Mouse (Mus musculus): Measurements from ENCODE around the gene Usp35. TPM values are rescaled to one million over a fixed set of nuclear protein-coding genes. Genes with fewer than 3 reads are reported as not detected.

The Usp35 gene
- polyA plus RNA-seq, 1 experiment, result 9.1 TPM

- no peak overlapping the region for H3K9ac ChIP-seq (ENCODE audit: low read depth, poor library complexity, severe bottlenecking)
- TF ChIP-seq POLR2A (IDR thresholded peaks at IDR 0.05; ENCODE audit: insufficient read depth, low read length) (no peak), EP300 (IDR thresholded peaks at IDR 0.05; ENCODE audit: insufficient read depth, low read depth, low read length) (no peak), CTCF (IDR thresholded peaks at IDR 0.05; ENCODE audit: low read depth, low read length) (peak; percentile 39)
- H3K27me3 ChIP-seq (ENCODE audit: control insufficient read depth, insufficient read depth, low read length, poor library complexity, severe bottlenecking), result no peaks in the 10 kb centered on the region
- H3K9me3 ChIP-seq (replicated peaks; ENCODE audit: control insufficient read depth, insufficient read depth, low read length, poor library complexity, severe bottlenecking), result no peaks in the 10 kb centered on the region
- H3K27ac ChIP-seq (ENCODE audit: insufficient read depth, low read length), result no peak overlapping the region
- H3K36me3 ChIP-seq (ENCODE audit: control insufficient read depth, insufficient read depth, low read length, poor library complexity, severe bottlenecking), result no peaks in the 10 kb centered on the region
- no peaks in the 10 kb centered on the region for H3K4me1 ChIP-seq (ENCODE audit: control insufficient read depth, insufficient read depth, low read length)
- no peak overlapping the region for H3K4me3 ChIP-seq (ENCODE audit: low read depth, low read length)
Measured at GRCm38 (mm10) chr7:97297466-97297865, 34.4 kb downstream of the Usp35 start.

DNA sequence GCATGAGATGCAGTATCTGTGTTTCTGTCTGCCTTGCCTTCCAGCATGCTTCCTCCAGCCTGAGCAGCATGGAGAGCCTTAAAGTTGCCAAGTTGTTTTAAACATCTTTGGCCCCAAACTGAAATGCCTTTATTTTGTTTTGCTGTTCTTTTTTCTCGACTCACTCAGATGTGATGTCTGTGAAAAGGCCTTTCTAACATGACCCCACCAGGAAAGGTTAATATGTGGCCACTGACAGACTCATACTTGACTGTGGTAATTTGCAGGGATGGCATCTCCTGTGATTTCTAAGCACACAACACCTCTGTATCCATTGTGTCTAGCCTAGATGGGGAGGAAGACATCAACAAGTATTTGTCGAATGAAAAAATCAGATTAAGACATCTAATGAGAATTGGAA, 34.8 kb downstream of the Usp35 start:
- TF ChIP-seq POLR2A (IDR thresholded peaks at IDR 0.05; ENCODE audit: insufficient read depth, low read length) (no peak), CTCF (IDR thresholded peaks at IDR 0.05; ENCODE audit: low read depth, low read length) (no peak), EP300 (IDR thresholded peaks at IDR 0.05; ENCODE audit: insufficient read depth, low read depth, low read length) (no peak)
- Histone ChIP-seq H3K9me3 (replicated peaks; ENCODE audit: control insufficient read depth, insufficient read depth, low read length, poor library complexity, severe bottlenecking) (no peaks in the 10 kb centered on the region), H3K36me3 (ENCODE audit: control insufficient read depth, insufficient read depth, low read length, poor library complexity, severe bottlenecking) (no peaks in the 10 kb centered on the region), H3K9ac (ENCODE audit: low read depth, poor library complexity, severe bottlenecking) (no peak overlapping the region), H3K4me1 (ENCODE audit: control insufficient read depth, insufficient read depth, low read length) (no peaks in the 10 kb centered on the region), H3K27me3 (ENCODE audit: control insufficient read depth, insufficient read depth, low read length, poor library complexity, severe bottlenecking) (no peaks in the 10 kb centered on the region), H3K4me3 (ENCODE audit: low read depth, low read length) (no peak overlapping the region), H3K27ac (ENCODE audit: insufficient read depth, low read length) (no peak overlapping the region)

DNA sequence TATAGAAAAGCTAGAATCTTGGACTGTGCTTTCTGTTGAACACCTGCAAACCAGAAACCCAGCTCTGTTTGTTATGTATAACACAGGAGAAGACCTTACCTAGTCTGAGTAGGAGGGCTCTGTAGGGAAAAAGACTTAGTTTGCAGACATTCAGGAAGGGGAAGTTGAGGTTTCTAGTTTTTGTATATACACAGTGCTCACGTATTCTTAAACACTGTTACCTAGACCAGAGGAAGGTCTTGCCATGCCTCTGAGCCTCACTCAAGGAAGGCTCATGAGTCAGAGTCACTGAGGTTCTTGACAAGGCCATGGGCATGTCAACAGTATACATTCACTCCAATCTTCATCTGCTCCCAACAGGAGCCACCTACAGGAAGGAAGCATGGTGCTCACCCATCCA, 60.8 kb downstream of the Usp35 start:
- no peak for TF ChIP-seq CTCF (IDR thresholded peaks at IDR 0.05; ENCODE audit: low read depth, low read length)
- TF ChIP-seq POLR2A (IDR thresholded peaks at IDR 0.05; ENCODE audit: insufficient read depth, low read length), result no peak
- TF ChIP-seq EP300 (IDR thresholded peaks at IDR 0.05; ENCODE audit: insufficient read depth, low read depth, low read length), result no peak
- no peak overlapping the region for H3K9ac ChIP-seq (ENCODE audit: low read depth, poor library complexity, severe bottlenecking)
- no peaks in the 10 kb centered on the region for H3K27me3 ChIP-seq (ENCODE audit: control insufficient read depth, insufficient read depth, low read length, poor library complexity, severe bottlenecking)
- H3K27ac ChIP-seq (ENCODE audit: insufficient read depth, low read length), result no peak overlapping the region
- no peaks in the 10 kb centered on the region for H3K4me1 ChIP-seq (ENCODE audit: control insufficient read depth, insufficient read depth, low read length)
- H3K4me3 ChIP-seq (ENCODE audit: low read depth, low read length), result no peak overlapping the region
- H3K9me3 ChIP-seq (replicated peaks; ENCODE audit: control insufficient read depth, insufficient read depth, low read length, poor library complexity, severe bottlenecking), result no peaks in the 10 kb centered on the region
- H3K36me3 ChIP-seq (ENCODE audit: control insufficient read depth, insufficient read depth, low read length, poor library complexity, severe bottlenecking), result no peaks in the 10 kb centered on the region

GRCm38 (mm10) chr7:97270367-97270766, 61.5 kb downstream of the Usp35 start:
- no peak overlapping the region for H3K27ac ChIP-seq (ENCODE audit: insufficient read depth, low read length)
- H3K9ac ChIP-seq (ENCODE audit: low read depth, poor library complexity, severe bottlenecking), result no peak overlapping the region
- no peaks in the 10 kb centered on the region for H3K36me3 ChIP-seq (ENCODE audit: control insufficient read depth, insufficient read depth, low read length, poor library complexity, severe bottlenecking)
- TF ChIP-seq CTCF (IDR thresholded peaks at IDR 0.05; ENCODE audit: low read depth, low read length) (no peak), EP300 (IDR thresholded peaks at IDR 0.05; ENCODE audit: insufficient read depth, low read depth, low read length) (no peak), POLR2A (IDR thresholded peaks at IDR 0.05; ENCODE audit: insufficient read depth, low read length) (no peak)
- H3K4me3 ChIP-seq (ENCODE audit: low read depth, low read length), result no peak overlapping the region
- no peaks in the 10 kb centered on the region for H3K27me3 ChIP-seq (ENCODE audit: control insufficient read depth, insufficient read depth, low read length, poor library complexity, severe bottlenecking)
- no peaks in the 10 kb centered on the region for H3K9me3 ChIP-seq (replicated peaks; ENCODE audit: control insufficient read depth, insufficient read depth, low read length, poor library complexity, severe bottlenecking)
- no peaks in the 10 kb centered on the region for H3K4me1 ChIP-seq (ENCODE audit: control insufficient read depth, insufficient read depth, low read length)

DNA sequence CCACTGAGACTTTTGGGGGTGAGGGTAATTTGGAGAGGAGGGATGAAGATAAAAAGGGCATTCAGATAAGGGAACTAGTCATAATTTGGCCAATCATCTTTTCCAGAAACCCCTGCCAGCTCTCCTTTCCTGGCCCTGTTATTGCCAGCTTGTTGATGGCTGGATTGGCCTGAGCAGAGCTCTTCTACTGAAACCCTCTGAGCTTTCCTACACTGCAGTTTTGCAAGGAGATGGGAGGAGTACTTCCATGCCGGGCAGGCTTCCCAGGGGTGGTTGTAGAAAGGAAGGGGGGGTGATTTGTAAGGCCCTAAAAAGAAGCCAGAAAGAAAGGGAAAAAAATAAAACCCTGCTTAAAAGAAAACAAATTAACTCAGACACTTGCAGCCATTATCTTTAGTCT, 69.3 kb downstream of the Usp35 start:
- no peak for TF ChIP-seq CTCF (IDR thresholded peaks at IDR 0.05; ENCODE audit: low read depth, low read length)
- no peak for TF ChIP-seq POLR2A (IDR thresholded peaks at IDR 0.05; ENCODE audit: insufficient read depth, low read length)
- no peak for TF ChIP-seq EP300 (IDR thresholded peaks at IDR 0.05; ENCODE audit: insufficient read depth, low read depth, low read length)
- H3K27me3 ChIP-seq (ENCODE audit: control insufficient read depth, insufficient read depth, low read length, poor library complexity, severe bottlenecking), result no peaks in the 10 kb centered on the region
- H3K9ac ChIP-seq (ENCODE audit: low read depth, poor library complexity, severe bottlenecking), result no peak overlapping the region
- no peaks in the 10 kb centered on the region for H3K36me3 ChIP-seq (ENCODE audit: control insufficient read depth, insufficient read depth, low read length, poor library complexity, severe bottlenecking)
- H3K27ac ChIP-seq (ENCODE audit: insufficient read depth, low read length), result no peak overlapping the region
- H3K4me1 ChIP-seq (ENCODE audit: control insufficient read depth, insufficient read depth, low read length), result no peaks in the 10 kb centered on the region
- H3K4me3 ChIP-seq (ENCODE audit: low read depth, low read length), result no peak overlapping the region
- H3K9me3 ChIP-seq (replicated peaks; ENCODE audit: control insufficient read depth, insufficient read depth, low read length, poor library complexity, severe bottlenecking), result no peaks in the 10 kb centered on the region

Other genes starting within 250 kb of the Usp35 start
- gene Kctd21, start 307 bp upstream of the Usp35 start, polyA plus RNA-seq (2011; ENCODE audit: insufficient read depth, insufficient read length, low read depth, missing spikeins), result 3.0 and 3.2 TPM in 2 replicates
- 58.5 and 59.6 TPM in 2 replicates for gene Alg8, start 39.6 kb upstream of the Usp35 start, polyA plus RNA-seq (2011; ENCODE audit: insufficient read depth, insufficient read length, low read depth, missing spikeins)
- gene Ndufc2, start 68.0 kb upstream of the Usp35 start, polyA plus RNA-seq (2011; ENCODE audit: insufficient read depth, insufficient read length, low read depth, missing spikeins), result 159 and 161 TPM in 2 replicates
- gene Thrsp, start 85.7 kb upstream of the Usp35 start, polyA plus RNA-seq (2011; ENCODE audit: insufficient read depth, insufficient read length, low read depth, missing spikeins), result not detected in 2 replicates
- not detected in 2 replicates for gene Kctd14, start 119.3 kb upstream of the Usp35 start, polyA plus RNA-seq (2011; ENCODE audit: insufficient read depth, insufficient read length, low read depth, missing spikeins)
- 59.2 and 64.2 TPM in 2 replicates for gene Ints4, start 148.9 kb upstream of the Usp35 start, polyA plus RNA-seq (2011; ENCODE audit: insufficient read depth, insufficient read length, low read depth, missing spikeins)
- gene Aamdc, start 247.5 kb upstream of the Usp35 start, polyA plus RNA-seq (2011; ENCODE audit: insufficient read depth, insufficient read length, low read depth, missing spikeins), result 23.8 and 25.2 TPM in 2 replicates
- gene Rsf1, start 247.9 kb upstream of the Usp35 start, polyA plus RNA-seq (2011; ENCODE audit: insufficient read depth, insufficient read length, low read depth, missing spikeins), result 57.3 and 66.4 TPM in 2 replicates